Mouse (Mus musculus): Measurements from ENCODE around the gene Btbd3. TPM values are rescaled to one million over a fixed set of nuclear protein-coding genes. Genes with fewer than 3 reads are reported as not detected.

The Btbd3 gene
- total RNA-seq (2015; ENCODE audit: low replicate concordance): not detected in 2 replicates
- 0.09 and 0.28 TPM in 2 replicates for total RNA-seq (2017; ENCODE audit: low replicate concordance)

GRCm38 (mm10) chr2:138256411-138256810, at the start of gene Btbd3:
Gene Btbd3 (plus strand): TSS chr2:138256565.
- no peak for ATAC-seq (replicated peaks; ENCODE audit: low FRiP score, poor library complexity, severe bottlenecking)

GRCm38 (mm10) chr2:138215561-138215960, 40.8 kb upstream of the Btbd3 start:
- ATAC-seq (replicated peaks; ENCODE audit: low FRiP score, poor library complexity, severe bottlenecking): no peak

- no peak for ATAC-seq (replicated peaks; ENCODE audit: low FRiP score, poor library complexity, severe bottlenecking)
Measured at GRCm38 (mm10) chr2:138220269-138220668, 36.1 kb upstream of the Btbd3 start.

GRCm38 (mm10) chr2:138232247-138232646, 24.1 kb upstream of the Btbd3 start:
- no peak for ATAC-seq (replicated peaks; ENCODE audit: low FRiP score, poor library complexity, severe bottlenecking)

GRCm38 (mm10) chr2:138236149-138236548, 20.2 kb upstream of the Btbd3 start:
- ATAC-seq (replicated peaks; ENCODE audit: low FRiP score, poor library complexity, severe bottlenecking): no peak

GRCm38 (mm10) chr2:138242452-138242851, 13.9 kb upstream of the Btbd3 start:
- ATAC-seq (replicated peaks; ENCODE audit: low FRiP score, poor library complexity, severe bottlenecking): no peak

- ATAC-seq (replicated peaks; ENCODE audit: low FRiP score, poor library complexity, severe bottlenecking): no peak
Measured at GRCm38 (mm10) chr2:138245631-138246289, 10.6 kb upstream of the Btbd3 start.

- ATAC-seq (replicated peaks; ENCODE audit: low FRiP score, poor library complexity, severe bottlenecking): no peak
Measured at GRCm38 (mm10) chr2:138247986-138248385, 8.4 kb upstream of the Btbd3 start.

GRCm38 (mm10) chr2:138256851-138257471, 596 bp downstream of the Btbd3 start:
- no peak for ATAC-seq (replicated peaks; ENCODE audit: low FRiP score, poor library complexity, severe bottlenecking)

GRCm38 (mm10) chr2:138257692-138258315, 1.4 kb downstream of the Btbd3 start:
- ATAC-seq (replicated peaks; ENCODE audit: low FRiP score, poor library complexity, severe bottlenecking): no peak

- ATAC-seq (replicated peaks; ENCODE audit: low FRiP score, poor library complexity, severe bottlenecking): no peak
Measured at GRCm38 (mm10) chr2:138261140-138261539, 4.8 kb downstream of the Btbd3 start.

- ATAC-seq (replicated peaks; ENCODE audit: low FRiP score, poor library complexity, severe bottlenecking): no peak
Measured at GRCm38 (mm10) chr2:138262885-138263284, 6.5 kb downstream of the Btbd3 start.

- ATAC-seq (replicated peaks; ENCODE audit: low FRiP score, poor library complexity, severe bottlenecking): no peak
Measured at GRCm38 (mm10) chr2:138265356-138266005, 9.1 kb downstream of the Btbd3 start.

- no peak for ATAC-seq (replicated peaks; ENCODE audit: low FRiP score, poor library complexity, severe bottlenecking)
Measured at GRCm38 (mm10) chr2:138266679-138267078, 10.3 kb downstream of the Btbd3 start.

- ATAC-seq (replicated peaks; ENCODE audit: low FRiP score, poor library complexity, severe bottlenecking): no peak
Measured at GRCm38 (mm10) chr2:138267852-138268513, 11.6 kb downstream of the Btbd3 start.

- ATAC-seq (replicated peaks; ENCODE audit: low FRiP score, poor library complexity, severe bottlenecking): no peak
Measured at GRCm38 (mm10) chr2:138269330-138269729, 13.0 kb downstream of the Btbd3 start.

- ATAC-seq (replicated peaks; ENCODE audit: low FRiP score, poor library complexity, severe bottlenecking): no peak
Measured at GRCm38 (mm10) chr2:138273404-138274073, 17.2 kb downstream of the Btbd3 start.

GRCm38 (mm10) chr2:138274086-138274485, 17.7 kb downstream of the Btbd3 start:
- no peak for ATAC-seq (replicated peaks; ENCODE audit: low FRiP score, poor library complexity, severe bottlenecking)

GRCm38 (mm10) chr2:138277842-138278691, 21.7 kb downstream of the Btbd3 start:
- no peak for ATAC-seq (replicated peaks; ENCODE audit: low FRiP score, poor library complexity, severe bottlenecking)

Data from erythroblast, adult 5-6 weeks (primary cell).